Mouse (Mus musculus) cortical plate, adult 2 months (tissue): ENCODE measurements around the gene D5Ertd579e.

Experiments
- CTCF ChIP-seq: fragments of 200-500 bp; IDR thresholded peaks from 2 replicates; pipeline ENCODE4 v1.5.1; 2011; ENCODE audit warnings: mild to moderate bottlenecking, control low read depth, low read length; ENCODE audit not compliant: insufficient read depth; ENCODE audit errors: extremely low read depth
- POLR2A ChIP-seq: fragments of 200-500 bp; IDR thresholded peaks from 2 replicates; pipeline ENCODE4 v1.6.1; 2011; ENCODE audit warnings: mild to moderate bottlenecking, low read length, control low read depth; ENCODE audit not compliant: insufficient read depth; ENCODE audit errors: extremely low read depth

- TF ChIP-seq POLR2A (no peak), CTCF (no peak)
Measured at GRCm38 (mm10) chr5:36677907-36678306, 17.9 kb downstream of the D5Ertd579e start.
